Mouse (Mus musculus): Measurements from ENCODE around the gene Dclk1.

DNA sequence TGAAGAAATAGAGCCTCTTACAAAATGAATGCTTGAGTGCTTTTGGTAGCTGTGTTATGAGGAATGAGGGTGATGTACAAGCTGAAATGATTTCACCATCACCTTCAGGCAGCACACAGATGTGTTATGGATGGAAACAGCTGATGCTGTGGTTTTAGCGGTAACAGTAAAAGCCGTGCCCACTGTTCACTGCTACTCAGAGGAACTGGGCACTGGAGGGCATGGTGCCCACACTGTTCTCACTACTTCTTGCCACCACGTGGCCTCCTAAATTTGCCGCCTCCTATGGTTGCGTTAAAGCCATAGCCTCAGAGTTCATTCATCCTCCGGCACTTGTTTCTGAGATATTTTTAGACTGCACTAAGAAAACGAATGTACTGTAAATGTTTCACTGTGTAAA is 18.0 kb downstream of the Dclk1 start:
- TF ChIP-seq POLR2A (IDR thresholded peaks at IDR 0.05; ENCODE audit: low read depth, low read length) (no peak), CTCF (conservative IDR thresholded peaks at IDR 0.05; ENCODE audit: insufficient read depth, insufficient read length, low read depth, low read length) (no peak)

Data from kidney, adult 2 months (tissue).